Mouse (Mus musculus) c-Kit-positive CD71-positive TER-119-positive erythroid progenitor cells, embryonic 14.5 days (primary cell): Measurements from ENCODE around the gene Polr2l.
"Not testable (repeated sequence)": the region's sequence is repeated elsewhere in the genome, so short reads cannot be mapped to it uniquely, and the experiment has no call there.

ENCODE experiments used
- DNase-seq: peaks from one replicate; pipeline ENCODE4 v3.0.0-alpha.2; 2013; ENCODE audit warnings: low spot score

Polr2l gene

GRCm38 (mm10) chr7:141447110-141447991 is 27.6 kb downstream of the Polr2l start, which contains the start of gene Rplp2:
Gene Rplp2 (plus strand): TSS chr7:141447370.
- peak; percentile 90 for DNase-seq

- DNase-seq, result not testable (repeated sequence)
Observed at GRCm38 (mm10) chr7:141446374-141446773, 28.6 kb downstream of the Polr2l start.

GRCm38 (mm10) chr7:141443828-141444237 is 31.1 kb downstream of the Polr2l start, which contains the start of gene Pidd1:
Gene Pidd1 (minus strand): TSS chr7:141444025.
- DNase-seq, result peak; percentile 80

- peak; percentile 64 for DNase-seq
Observed at GRCm38 (mm10) chr7:141443081-141443821, 31.7 kb downstream of the Polr2l start.

GRCm38 (mm10) chr7:141442199-141442598 is 32.7 kb downstream of the Polr2l start:
- no peak for DNase-seq

GRCm38 (mm10) chr7:141441460-141441859 is 33.5 kb downstream of the Polr2l start:
- no peak for DNase-seq

- no peak for DNase-seq
Observed at GRCm38 (mm10) chr7:141440613-141441012, 34.3 kb downstream of the Polr2l start.

GRCm38 (mm10) chr7:141439811-141440210 is 35.1 kb downstream of the Polr2l start:
- DNase-seq, result no peak

- no peak for DNase-seq
Observed at GRCm38 (mm10) chr7:141439140-141439679, 35.7 kb downstream of the Polr2l start.

GRCm38 (mm10) chr7:141438201-141438968 is 36.5 kb downstream of the Polr2l start:
- DNase-seq, result no peak

- peak; percentile 75 for DNase-seq
Observed at GRCm38 (mm10) chr7:141437178-141438120, 37.5 kb downstream of the Polr2l start, which contains the start of gene Slc25a22. Gene Slc25a22 (minus strand): TSS chr7:141437892.

GRCm38 (mm10) chr7:141436523-141436892 is 38.4 kb downstream of the Polr2l start:
- DNase-seq, result no peak

- DNase-seq, result no peak
Observed at GRCm38 (mm10) chr7:141435856-141436522, 38.9 kb downstream of the Polr2l start.

- peak; percentile 80 for DNase-seq
Observed at GRCm38 (mm10) chr7:141435129-141435855, 39.6 kb downstream of the Polr2l start.

GRCm38 (mm10) chr7:141434464-141434863 is 40.5 kb downstream of the Polr2l start:
- no peak for DNase-seq

- no peak for DNase-seq
Observed at GRCm38 (mm10) chr7:141433517-141434400, 41.2 kb downstream of the Polr2l start.

GRCm38 (mm10) chr7:141432741-141433516 is 42.0 kb downstream of the Polr2l start:
- DNase-seq, result no peak
